ENCODE assay signal across 7 mouse cellular contexts in genomic region chr5:132543118-132544071, GRCm38 (mm10). TPM values are rescaled to one million over a fixed set of nuclear protein-coding genes. Genes with fewer than 3 reads are reported as not detected.
DNase-seq lines count a peak whose midpoint lies in the region; ATAC-seq lines count a peak whose summit lies in the region.

Gene Auts2, minus strand, starts transcription at chr5:132543344.

- peaks cover 21% of the 10 kb centered on the region for H3K4me1 ChIP-seq in embryonic facial prominence, embryonic 14.5 days (ENCODE audit: control insufficient read depth, insufficient read depth, low read length)
- peaks cover 28% of the 10 kb centered on the region for H3K4me1 ChIP-seq in heart, embryonic 10.5 days
- H3K4me1 ChIP-seq in kidney, embryonic 14.5 days (ENCODE audit: control insufficient read depth, insufficient read depth, low read length) = peaks cover 14% of the 10 kb centered on the region
- peaks cover 22% of the 10 kb centered on the region for H3K4me1 ChIP-seq in limb, embryonic 15.5 days
- H3K4me1 ChIP-seq in midbrain, embryonic 16.5 days (ENCODE audit: control insufficient read depth, insufficient read depth, low read length) = peaks cover 18% of the 10 kb centered on the region
- peaks cover 12% of the 10 kb centered on the region for H3K4me1 ChIP-seq in stomach, embryonic 15.5 days

- H3K27ac ChIP-seq in embryonic facial prominence, embryonic 14.5 days (replicated peaks; ENCODE audit: low read depth, low read length) = peak within 1 kb of the TSS; percentile 87
- H3K27ac ChIP-seq in heart, embryonic 10.5 days = peak within 1 kb of the TSS; percentile 94
- peak within 1 kb of the TSS; percentile 89 for H3K27ac ChIP-seq in kidney, embryonic 14.5 days (ENCODE audit: low read depth, low read length)
- peak within 1 kb of the TSS; percentile 91 for H3K27ac ChIP-seq in limb, embryonic 15.5 days
- peak within 1 kb of the TSS; percentile 89 for H3K27ac ChIP-seq in midbrain, embryonic 16.5 days (ENCODE audit: low read length)
- H3K27ac ChIP-seq in stomach, embryonic 15.5 days = peak within 1 kb of the TSS; percentile 94

- peak; percentile 94 for ATAC-seq in embryonic facial prominence, embryonic 14.5 days (ENCODE audit: low read depth)
- peak; percentile 94 for ATAC-seq in kidney, embryonic 14.5 days (ENCODE audit: low FRiP score, low TSS enrichment)
- ATAC-seq in limb, embryonic 15.5 days (ENCODE audit: insufficient number of reproducible peaks, low FRiP score, low TSS enrichment, low read depth) = peak; percentile 90
- ATAC-seq in midbrain, embryonic 16.5 days = peak; percentile 89
- ATAC-seq in stomach, embryonic 15.5 days (ENCODE audit: insufficient read depth, low FRiP score, low read depth) = peak; percentile 90

- under 1% methylated on average over 29 of the region's 105 CpGs for WGBS in embryonic facial prominence, embryonic 14.5 days
- WGBS in heart, embryonic 10.5 days = 1% methylated on average over 84 of the region's 105 CpGs
- WGBS in kidney, embryonic 14.5 days = 0% methylated on average over 62 of the region's 105 CpGs
- under 1% methylated on average over 83 of the region's 105 CpGs for WGBS in limb, embryonic 15.5 days
- WGBS in midbrain, embryonic 16.5 days = under 1% methylated on average over 69 of the region's 105 CpGs
- under 1% methylated on average over 86 of the region's 105 CpGs for whole genome bisulfite sequencing in stomach, embryonic 15.5 days

- H3K27me3 ChIP-seq in embryonic facial prominence, embryonic 14.5 days (replicated peaks; ENCODE audit: control insufficient read depth, insufficient read depth, low read length) = no peaks in the 10 kb centered on the region
- peaks cover 10% of the 10 kb centered on the region; the same call in 1 of the 2 replicates for H3K27me3 ChIP-seq in heart, embryonic 10.5 days (ENCODE audit: insufficient read depth, poor library complexity, severe bottlenecking)
- no peaks in the 10 kb centered on the region for H3K27me3 ChIP-seq in kidney, embryonic 14.5 days (ENCODE audit: control insufficient read depth, insufficient read depth, low read length)
- 0 out of 2 replicates have a peak, but pooled peaks cover 3% of the 10 kb centered on the region for H3K27me3 ChIP-seq in limb, embryonic 15.5 days
- no peaks in the 10 kb centered on the region; the same call in 1 of the 2 replicates for H3K27me3 ChIP-seq in midbrain, embryonic 16.5 days (ENCODE audit: control insufficient read depth, insufficient read depth, low read depth, low read length)
- H3K27me3 ChIP-seq in stomach, embryonic 15.5 days (replicated peaks) = no peaks in the 10 kb centered on the region

- no peaks in the 10 kb centered on the region for H3K36me3 ChIP-seq in embryonic facial prominence, embryonic 14.5 days (ENCODE audit: control insufficient read depth, insufficient read depth, low read length)
- H3K36me3 ChIP-seq in heart, embryonic 10.5 days = no peaks in the 10 kb centered on the region
- no peaks in the 10 kb centered on the region for H3K36me3 ChIP-seq in kidney, embryonic 14.5 days (ENCODE audit: control insufficient read depth, insufficient read depth, low read length)
- H3K36me3 ChIP-seq in limb, embryonic 15.5 days = no peaks in the 10 kb centered on the region
- no peaks in the 10 kb centered on the region for H3K36me3 ChIP-seq in midbrain, embryonic 16.5 days (ENCODE audit: control insufficient read depth, insufficient read depth, low read length)
- no peaks in the 10 kb centered on the region for H3K36me3 ChIP-seq in stomach, embryonic 15.5 days

- peak within 1 kb of the TSS; percentile 59 for H3K4me2 ChIP-seq in embryonic facial prominence, embryonic 14.5 days (ENCODE audit: low read depth, low read length)
- peak within 1 kb of the TSS; percentile 83 for H3K4me2 ChIP-seq in kidney, embryonic 14.5 days (replicated peaks; ENCODE audit: low read depth, low read length)
- H3K4me2 ChIP-seq in limb, embryonic 15.5 days = peak within 1 kb of the TSS; percentile 71
- H3K4me2 ChIP-seq in midbrain, embryonic 16.5 days (ENCODE audit: low read length) = peak within 1 kb of the TSS; percentile 85
- peak within 1 kb of the TSS; percentile 90 for H3K4me2 ChIP-seq in stomach, embryonic 15.5 days

- peak within 1 kb of the TSS; percentile 84 for H3K4me3 ChIP-seq in embryonic facial prominence, embryonic 14.5 days (ENCODE audit: low read depth, low read length)
- H3K4me3 ChIP-seq in heart, embryonic 10.5 days = peak within 1 kb of the TSS; percentile 93
- H3K4me3 ChIP-seq in kidney, embryonic 14.5 days (ENCODE audit: low read length) = peak within 1 kb of the TSS; percentile 85
- peak within 1 kb of the TSS; percentile 77 for H3K4me3 ChIP-seq in limb, embryonic 15.5 days
- H3K4me3 ChIP-seq in midbrain, embryonic 16.5 days (ENCODE audit: low read depth, low read length) = peak within 1 kb of the TSS; percentile 90
- H3K4me3 ChIP-seq in stomach, embryonic 15.5 days (replicated peaks) = peak within 1 kb of the TSS; percentile 77

- H3K9me3 ChIP-seq in embryonic facial prominence, embryonic 14.5 days (ENCODE audit: control insufficient read depth, low read length) = no peaks in the 10 kb centered on the region
- H3K9me3 ChIP-seq in heart, embryonic 10.5 days = no peaks in the 10 kb centered on the region
- H3K9me3 ChIP-seq in kidney, embryonic 14.5 days (ENCODE audit: control insufficient read depth, low read length) = no peaks in the 10 kb centered on the region
- H3K9me3 ChIP-seq in limb, embryonic 15.5 days = no peaks in the 10 kb centered on the region
- H3K9me3 ChIP-seq in midbrain, embryonic 16.5 days (replicated peaks; ENCODE audit: control insufficient read depth, low read length, poor library complexity, severe bottlenecking) = no peaks in the 10 kb centered on the region
- no peaks in the 10 kb centered on the region for H3K9me3 ChIP-seq in stomach, embryonic 15.5 days

- DNase-seq in brain, embryonic 18.5 days (ENCODE audit: low read depth, low spot score) = peak; percentile 92
- DNase-seq in embryonic facial prominence, embryonic 14.5 days (ENCODE audit: low spot score) = peak; percentile 97
- peak; percentile 93 for DNase-seq in heart, embryonic 10.5 days (ENCODE audit: low spot score)

- H3K9ac ChIP-seq in embryonic facial prominence, embryonic 14.5 days (ENCODE audit: low read depth, low read length) = peak within 1 kb of the TSS; percentile 88
- H3K9ac ChIP-seq in kidney, embryonic 14.5 days (ENCODE audit: low read depth, low read length) = peak within 1 kb of the TSS; percentile 87
- peak within 1 kb of the TSS; percentile 70 for H3K9ac ChIP-seq in limb, embryonic 15.5 days
- H3K9ac ChIP-seq in midbrain, embryonic 16.5 days (ENCODE audit: low read depth, low read length) = peak within 1 kb of the TSS; percentile 94
- peak within 1 kb of the TSS; percentile 74 for H3K9ac ChIP-seq in stomach, embryonic 15.5 days

RNA-seq across cellular contexts. Expression of gene Auts2, which starts in this region (rescaled TPM):
- polyA plus RNA-seq in embryonic facial prominence, embryonic 14.5 days (2014; fragmentation: Nextera tagmentation; extraction: Ambion mirVana) = 29.4 and 35.2 TPM in 2 replicates
- 18.3 and 24.7 TPM in 2 replicates for polyA plus RNA-seq in heart, embryonic 10.5 days (2016; fragmentation: Nextera tagmentation; extraction: Ambion mirVana)
- 29.1 and 32.6 TPM in 2 replicates for polyA plus RNA-seq in kidney, embryonic 14.5 days (2014; fragmentation: Nextera tagmentation; extraction: Ambion mirVana)
- polyA plus RNA-seq in limb, embryonic 15.5 days (2015; fragmentation: Nextera tagmentation; extraction: Ambion mirVana) = 31.5 and 34.0 TPM in 2 replicates
- 49.8 and 61.6 TPM in 2 replicates for polyA plus RNA-seq in midbrain, embryonic 16.5 days (2015; fragmentation: Nextera tagmentation; extraction: Ambion mirVana)
- polyA plus RNA-seq in stomach, embryonic 15.5 days (2015; fragmentation: Nextera tagmentation; extraction: Ambion mirVana) = 25.5 and 26.2 TPM in 2 replicates

Comparison
In these comparisons a context has a peak if more than half of its experiments do, and no peak if none do; other contexts are left out.
1. Peak in every context shown above with its lines: DNase-seq, ATAC-seq, H3K4me3 ChIP-seq and H3K27ac ChIP-seq.